Mouse (Mus musculus) adrenal gland, adult 10 weeks (tissue): ENCODE results near the gene Polg. TPM values are rescaled to one million over a fixed set of nuclear protein-coding genes. Genes with fewer than 3 reads are reported as not detected.

Experiments
- polyA plus RNA-seq: library from polyadenylated mRNA; stranded (reverse); fragments of 350-450 nt; fragmentation: Illumina TruSeq; extraction: RNeasy Lipid Tissue Mini Kit (QIAGEN cat#74804); gene quantifications from one replicate; pipeline ENCODE4 v1.2.3, GENCODE M21; 2014; ENCODE audit warnings: low read depth, low replicate concordance

The Polg gene
- polyA plus RNA-seq, result 55.3 TPM

DNA sequence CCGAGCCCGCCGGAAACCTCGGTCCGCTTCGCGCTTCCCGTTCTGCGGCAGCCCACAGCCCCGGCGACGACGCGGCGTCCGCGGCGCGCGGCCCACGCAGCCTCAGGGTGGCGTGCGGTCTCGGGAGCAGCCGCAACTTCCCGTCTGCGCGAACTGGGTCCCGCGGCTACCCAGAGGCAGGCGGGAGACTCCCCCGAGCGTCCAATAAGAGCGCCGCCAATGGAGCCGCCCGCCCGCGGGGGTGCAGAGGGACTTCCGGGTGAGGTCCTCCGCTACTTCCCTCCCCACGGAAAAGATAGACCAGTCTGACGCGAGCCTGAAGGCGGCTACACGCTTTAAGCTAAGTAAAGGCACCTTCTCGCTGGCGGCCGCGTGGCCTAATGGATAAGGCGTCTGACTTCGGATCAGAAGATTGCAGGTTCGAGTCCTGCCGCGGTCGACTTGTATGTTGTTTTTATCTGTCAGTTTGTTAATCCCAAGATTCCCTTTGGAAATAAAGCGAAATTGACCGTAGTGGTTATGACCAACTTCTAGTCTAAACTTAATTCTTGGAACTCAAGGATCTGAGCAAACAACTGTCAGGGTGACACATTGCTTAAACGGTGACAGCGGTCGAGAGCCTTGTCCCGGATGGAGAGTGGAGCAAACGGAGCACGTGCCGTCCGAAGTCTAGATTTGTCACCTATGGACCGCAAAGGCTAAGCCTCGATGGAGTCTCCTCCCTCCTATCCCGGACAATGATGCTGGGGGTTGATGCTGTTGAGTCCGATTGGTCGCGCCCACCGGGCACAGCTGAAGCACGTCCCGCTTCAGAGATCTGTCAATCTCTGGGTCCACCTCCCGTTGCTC lies at the start of gene Polg:
TSS of gene Polg (minus strand) at position 310 of the 849 bp plus-strand sequence.

Other genes with a start within 250 kb of the Polg start
- gene Abhd2, start 193.2 kb downstream of the Polg start, polyA plus RNA-seq, result 580 TPM
- gene Rlbp1, start 79.3 kb downstream of the Polg start, polyA plus RNA-seq, result not detected
- 0.87 TPM for gene Fanci, start 74.4 kb downstream of the Polg start, polyA plus RNA-seq
- gene Rhcg, start 151.3 kb upstream of the Polg start, polyA plus RNA-seq, result 1.9 TPM
- 0.58 TPM for gene Ticrr, start 193.8 kb upstream of the Polg start, polyA plus RNA-seq
- 0.47 TPM for gene Kif7, start 249.4 kb upstream of the Polg start, polyA plus RNA-seq